Mouse (Mus musculus) natural killer cell, adult 2 months (primary cell): ENCODE data around the gene Arhgap17.

Experiments used
- DNase-seq, 2 experiments: peaks; one replicate each; pipeline ENCODE4 v3.0.0; 2022; ENCODE audit warnings: low spot score in 2 of 2

Gene Arhgap17

GRCm38 (mm10) chr7:123369759-123370481, at the start of gene Arhgap17, which contains the start of gene Lcmt1:
Gene Arhgap17 (minus strand): TSS chr7:123369915.
Gene Lcmt1 (plus strand): TSS chr7:123369784.
- peak; percentile 95 to 96 for DNase-seq

DNA sequence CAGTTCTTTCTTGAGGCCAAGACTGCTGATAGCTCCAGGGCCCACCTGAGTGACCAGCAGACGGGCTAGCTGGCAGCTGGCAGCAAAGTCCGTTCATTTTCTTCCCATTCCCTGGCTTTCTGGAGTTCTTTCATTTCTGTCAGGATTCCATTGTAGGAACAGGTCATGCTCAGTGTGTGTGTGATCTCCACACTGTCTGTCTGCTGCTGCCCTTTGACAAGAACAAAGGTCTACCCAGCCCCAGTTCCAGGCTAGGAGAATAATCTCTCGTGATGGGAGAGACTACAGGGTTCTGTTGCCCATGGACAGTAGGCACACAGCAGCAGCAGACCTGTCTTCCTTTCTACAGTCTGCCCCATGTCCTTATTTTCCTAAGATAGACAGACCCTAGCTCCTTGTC, 47.9 kb upstream of the Arhgap17 start:
- no peak for DNase-seq

DNA sequence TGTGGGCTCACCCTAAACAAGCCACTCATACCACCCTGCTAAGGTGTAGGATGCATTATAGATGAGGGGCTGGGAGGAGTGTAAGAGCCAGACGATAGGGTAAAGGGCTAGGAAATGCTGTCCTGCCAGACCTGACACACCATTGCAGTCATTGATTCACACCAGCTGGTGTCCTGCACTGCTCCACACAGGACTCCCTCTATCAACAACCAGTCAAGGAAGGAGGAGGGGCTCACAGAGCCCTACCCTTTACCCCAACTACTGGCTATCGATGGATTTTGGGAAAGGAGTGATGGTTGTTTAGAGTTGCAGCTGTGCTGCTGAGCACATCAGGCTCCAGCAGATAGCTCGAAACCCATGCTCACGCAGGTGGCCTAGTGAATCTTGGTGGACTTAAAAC, 47.1 kb upstream of the Arhgap17 start:
- no peak for DNase-seq

DNA sequence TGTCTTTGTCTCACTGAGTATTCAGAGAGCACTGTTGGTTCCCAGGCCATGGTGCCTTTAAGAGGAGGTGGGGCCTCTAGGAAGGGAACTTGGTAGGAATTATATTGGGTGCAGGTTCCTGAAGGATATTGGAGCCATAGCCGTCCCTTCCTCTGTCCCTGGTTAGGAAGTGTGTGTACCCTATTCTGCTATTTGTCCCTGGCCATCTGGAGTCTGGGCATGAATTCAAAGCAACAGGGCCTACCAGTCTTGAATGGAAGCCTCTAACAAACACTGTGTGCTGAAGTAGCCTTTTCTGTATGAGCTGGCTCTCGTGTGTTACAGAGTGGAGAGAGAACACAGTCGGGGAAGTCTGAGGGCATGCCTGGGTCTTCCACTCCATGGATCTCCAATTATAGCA, 42.4 kb upstream of the Arhgap17 start:
- DNase-seq, result no peak

- peak in 1 of 2 experiments; percentile 13 for DNase-seq
Measured at GRCm38 (mm10) chr7:123411109-123411508, 41.4 kb upstream of the Arhgap17 start.

GRCm38 (mm10) chr7:123410502-123410901, 40.8 kb upstream of the Arhgap17 start:
- no peak for DNase-seq

- DNase-seq, result no peak
Measured at GRCm38 (mm10) chr7:123406988-123407387, 37.3 kb upstream of the Arhgap17 start.

- no peak for DNase-seq
Measured at GRCm38 (mm10) chr7:123405619-123406018, 35.9 kb upstream of the Arhgap17 start.

- no peak for DNase-seq
Measured at GRCm38 (mm10) chr7:123404198-123404597, 34.5 kb upstream of the Arhgap17 start.

GRCm38 (mm10) chr7:123401121-123401520, 31.4 kb upstream of the Arhgap17 start:
- no peak for DNase-seq

DNA sequence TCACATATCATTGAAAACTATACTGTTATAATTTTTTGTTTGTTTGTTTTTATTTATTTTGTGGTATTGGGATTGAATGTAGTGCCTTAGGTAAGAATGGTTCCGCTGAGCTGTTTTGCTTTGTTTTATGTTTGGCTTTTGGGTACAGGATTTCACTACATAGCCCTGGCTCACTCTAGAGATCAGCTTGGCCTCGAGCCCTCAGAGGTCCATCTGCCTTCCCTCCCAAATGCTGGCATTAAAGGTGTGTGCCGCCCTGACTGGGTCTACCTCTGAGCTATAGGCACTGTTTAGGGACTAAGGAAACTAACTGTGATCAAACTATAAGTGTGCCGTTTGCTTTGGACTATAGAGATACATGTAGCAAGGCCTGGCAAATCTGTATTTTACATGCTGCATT, 29.6 kb upstream of the Arhgap17 start:
- no peak for DNase-seq

DNA sequence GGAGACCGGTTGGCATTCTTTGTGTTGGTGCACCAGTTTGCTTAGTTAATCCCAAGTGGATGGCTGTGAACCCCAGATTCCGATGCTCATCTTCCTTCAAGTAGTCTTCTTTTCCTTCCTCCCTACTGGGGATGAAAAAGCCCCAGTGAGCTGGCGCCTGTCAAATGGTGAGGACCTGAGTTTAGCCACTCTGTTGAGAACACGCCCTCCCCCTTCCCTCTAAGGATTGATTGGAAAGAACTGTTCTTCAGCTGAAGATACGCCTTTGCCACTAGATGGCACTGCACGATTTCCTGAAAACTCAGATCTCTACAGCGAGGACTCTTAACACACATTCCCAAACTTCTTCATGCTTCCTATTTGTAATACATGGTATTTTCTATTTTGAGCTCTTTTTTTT, 29.1 kb upstream of the Arhgap17 start:
- no peak for DNase-seq

- no peak for DNase-seq
Measured at GRCm38 (mm10) chr7:123397931-123398330, 28.2 kb upstream of the Arhgap17 start.

- peak; percentile 10 to 32 for DNase-seq
Measured at GRCm38 (mm10) chr7:123397369-123397768, 27.7 kb upstream of the Arhgap17 start.

- no peak for DNase-seq
Measured at GRCm38 (mm10) chr7:123396900-123397299, 27.2 kb upstream of the Arhgap17 start.

DNA sequence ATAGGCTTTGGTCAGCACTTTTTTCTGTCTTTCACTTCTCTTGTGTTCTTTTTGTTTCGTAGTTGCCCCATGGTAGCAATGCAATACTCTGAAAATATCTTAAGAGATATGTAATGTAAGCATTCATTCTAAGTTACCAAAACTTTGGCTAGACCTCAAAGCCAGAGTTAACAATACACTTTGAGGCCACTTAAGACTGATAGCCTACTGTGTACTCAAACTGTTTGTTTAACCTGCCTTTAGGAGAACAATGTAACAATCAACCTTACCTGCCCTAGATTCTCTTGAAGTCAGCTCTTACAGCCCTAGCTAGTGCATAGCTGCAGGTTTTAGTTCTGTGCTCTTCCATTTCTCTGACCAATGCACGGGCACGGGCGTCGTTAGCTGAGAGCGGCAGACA, 24.6 kb upstream of the Arhgap17 start:
- DNase-seq, result no peak

DNA sequence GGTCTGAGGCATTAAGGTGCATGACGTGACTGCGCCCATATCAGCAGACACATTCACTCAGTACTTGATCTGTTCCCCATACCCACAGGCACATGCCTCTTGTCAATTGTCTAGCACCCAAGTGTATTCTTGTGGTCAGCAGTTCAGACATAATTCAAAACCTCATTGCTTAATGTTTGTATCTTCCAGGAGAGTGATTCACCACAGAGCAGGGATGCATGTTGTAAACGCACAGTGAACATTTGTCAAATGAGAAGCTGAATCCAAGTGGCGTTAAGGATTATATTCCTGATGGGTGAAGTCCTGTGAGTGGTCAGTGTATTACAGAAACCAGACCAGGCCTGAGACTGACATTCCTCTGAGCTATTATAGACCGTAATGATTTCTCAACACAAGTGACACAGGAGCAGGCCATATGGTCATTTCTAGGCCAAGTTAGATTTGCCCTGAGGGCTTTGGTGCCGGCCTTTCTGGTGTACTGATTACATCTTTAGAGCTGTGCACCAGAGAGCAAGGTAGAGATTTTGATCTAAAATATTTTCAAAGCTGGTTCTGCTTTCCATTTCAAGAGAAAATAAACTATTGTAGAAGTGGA, 20.1 kb upstream of the Arhgap17 start:
- DNase-seq, result no peak

DNA sequence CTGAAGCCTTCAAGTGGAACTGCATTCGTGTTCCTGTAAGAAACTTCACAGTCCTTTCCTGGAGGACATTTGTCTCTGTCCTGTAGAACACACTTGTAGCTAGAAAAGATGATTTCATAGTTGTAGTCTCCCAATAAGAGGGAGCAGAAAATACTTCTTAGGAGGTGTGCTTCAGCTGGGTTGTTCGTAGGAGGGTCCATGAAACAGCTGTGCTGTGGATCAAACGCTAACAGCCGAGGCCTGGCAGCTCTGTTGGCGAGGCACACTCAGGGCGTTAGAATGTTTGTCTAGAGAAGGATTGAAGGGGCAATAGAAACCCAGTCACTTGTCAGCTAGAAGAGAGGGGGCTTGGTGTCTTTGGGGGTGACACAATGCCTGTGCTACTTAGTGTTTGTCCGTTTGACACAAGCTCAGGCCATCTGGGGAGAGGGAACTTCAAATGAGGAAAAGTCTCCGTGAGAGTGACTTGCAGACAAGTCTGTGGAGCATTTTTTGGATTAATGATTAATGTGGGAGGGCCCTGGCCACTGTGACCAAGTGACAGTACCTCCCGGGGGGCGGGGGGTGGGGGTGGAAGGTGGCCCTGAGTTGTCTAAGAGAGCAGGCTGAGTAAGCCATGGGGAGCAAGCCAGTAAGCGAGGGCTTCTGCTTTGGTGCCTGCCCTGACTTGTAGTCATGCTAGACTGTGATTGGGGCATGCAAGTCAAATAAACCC, 16.1 kb upstream of the Arhgap17 start:
- no peak for DNase-seq

DNA sequence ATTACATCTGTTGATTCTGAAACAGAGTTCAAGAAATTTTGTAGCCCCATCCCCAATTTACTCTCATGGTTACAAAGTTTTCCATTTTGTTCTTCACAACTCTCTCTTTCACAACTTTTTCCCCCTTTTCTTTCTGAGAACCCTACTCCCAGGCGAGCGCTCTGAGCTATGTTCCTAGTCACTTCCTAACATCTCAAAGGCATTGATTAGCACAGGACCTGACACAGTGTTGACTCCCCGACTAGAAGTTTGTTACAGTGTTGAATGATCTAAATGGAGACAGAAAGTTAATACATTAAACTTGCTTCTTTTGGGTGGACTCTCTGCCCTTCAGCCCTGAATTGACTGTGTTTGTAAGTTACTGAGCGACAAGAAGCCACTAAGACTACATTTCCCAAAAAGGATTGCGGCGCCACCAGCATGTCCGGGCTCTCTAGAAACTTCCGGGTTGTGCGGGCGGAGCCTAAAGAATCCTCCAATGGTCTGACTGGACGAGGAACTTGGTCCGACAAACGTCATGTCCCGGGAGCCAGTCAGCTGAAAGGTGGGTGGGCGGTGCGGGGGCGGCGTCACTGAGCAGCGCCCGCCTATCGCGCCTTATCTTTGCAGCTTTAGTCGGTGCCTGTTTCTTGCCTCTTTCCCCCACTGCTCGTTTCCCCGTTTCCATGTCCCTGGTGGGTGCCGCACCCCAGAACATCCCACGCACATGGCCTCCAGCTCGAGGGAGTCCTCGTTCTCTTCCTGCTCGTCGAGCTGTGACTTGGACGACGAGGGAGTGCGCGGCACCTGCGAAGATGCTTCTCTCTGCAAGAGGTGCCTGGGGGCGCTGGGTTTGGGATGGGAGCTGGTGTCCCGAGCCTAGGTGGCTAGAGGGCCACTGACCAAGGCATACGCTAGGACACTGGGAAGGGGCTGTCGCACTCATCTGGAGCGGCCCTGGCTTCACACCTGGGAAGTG, 8.0 kb upstream of the Arhgap17 start:
- DNase-seq, result peak; percentile 94 to 95

GRCm38 (mm10) chr7:123371501-123371900, 1.8 kb upstream of the Arhgap17 start:
- peak; percentile 32 to 52 for DNase-seq

DNA sequence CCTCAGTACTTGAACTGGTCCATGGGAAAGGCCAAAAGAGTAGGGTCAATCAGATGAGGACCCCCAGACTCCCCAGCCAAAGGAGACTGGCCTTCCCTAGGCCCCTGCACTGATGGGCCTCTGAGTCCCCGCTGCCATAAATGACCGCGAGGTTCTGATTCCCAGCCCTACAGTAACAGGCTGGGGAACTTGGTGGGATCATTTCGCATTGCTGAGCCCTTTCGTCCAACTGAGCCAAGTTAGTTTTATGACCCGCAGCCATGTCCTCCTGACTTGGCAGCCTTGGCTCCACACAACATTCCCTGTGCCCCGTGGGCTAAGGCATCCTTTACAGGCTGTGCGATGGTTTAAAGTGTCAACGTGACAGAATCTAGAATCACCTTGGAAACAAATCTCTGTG, 985 bp upstream of the Arhgap17 start:
- no peak for DNase-seq
